Mouse (Mus musculus) kidney, adult 11 months (tissue): ENCODE results near the gene Sox30.
"Not testable (repeated sequence)": the region's sequence is repeated elsewhere in the genome, so short reads cannot be mapped to it uniquely, and the experiment has no call there.

Experiments
- DNase-seq: peaks from one replicate; pipeline ENCODE4 v3.0.0; 2022

Sox30 gene

GRCm38 (mm10) chr11:46021850-46022249 is 41.7 kb downstream of the Sox30 start:
- DNase-seq, result no peak

GRCm38 (mm10) chr11:46022983-46023382 is 42.9 kb downstream of the Sox30 start:
- no peak for DNase-seq

GRCm38 (mm10) chr11:46025962-46026392 is 45.9 kb downstream of the Sox30 start:
- DNase-seq, result no peak

DNA sequence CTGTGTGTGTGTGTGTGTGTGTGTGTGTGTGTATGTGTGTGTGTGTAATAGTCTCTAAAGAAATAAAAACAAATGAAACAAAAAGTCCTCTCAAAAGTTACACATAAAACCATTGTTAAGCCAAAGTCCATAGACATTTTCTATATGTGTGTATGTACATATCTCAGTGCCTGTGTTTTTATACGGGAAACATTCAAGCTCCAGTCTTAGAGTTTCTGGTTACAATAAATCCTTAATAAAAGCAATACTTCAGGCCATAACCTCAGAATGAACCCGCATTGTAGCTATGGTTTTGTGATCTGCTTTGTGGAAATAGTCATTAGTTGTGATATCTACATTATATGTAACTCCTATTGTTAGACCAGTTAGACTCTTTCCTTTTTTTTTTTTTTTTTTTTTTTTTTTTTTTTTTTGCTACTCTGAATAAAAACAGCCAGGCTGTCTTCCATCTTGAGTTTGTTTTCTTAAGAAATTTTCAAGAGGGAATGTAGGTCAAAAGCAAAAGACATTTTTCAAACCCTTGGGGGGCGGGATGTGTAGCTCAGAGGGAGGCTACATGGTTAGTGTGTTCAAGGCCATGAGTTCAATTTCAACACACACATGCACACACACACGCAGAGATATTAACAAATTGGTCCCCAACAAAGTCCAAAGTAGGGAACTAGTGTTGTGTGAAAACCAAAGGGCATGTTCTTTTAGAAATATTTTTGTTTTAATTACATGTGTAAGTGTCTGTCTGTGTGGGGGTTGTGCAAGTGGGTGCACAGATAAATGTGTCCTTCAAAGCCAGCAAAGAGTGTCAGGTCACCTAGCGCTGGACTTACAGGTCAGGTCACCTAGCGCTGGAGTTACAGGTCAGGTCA is 48.1 kb downstream of the Sox30 start:
- DNase-seq, result no peak

GRCm38 (mm10) chr11:46029485-46029884 is 49.4 kb downstream of the Sox30 start:
- no peak for DNase-seq

- no peak for DNase-seq
These were observed 49.9 kb downstream of the Sox30 start for GRCm38 (mm10) chr11:46030026-46030425.

DNA sequence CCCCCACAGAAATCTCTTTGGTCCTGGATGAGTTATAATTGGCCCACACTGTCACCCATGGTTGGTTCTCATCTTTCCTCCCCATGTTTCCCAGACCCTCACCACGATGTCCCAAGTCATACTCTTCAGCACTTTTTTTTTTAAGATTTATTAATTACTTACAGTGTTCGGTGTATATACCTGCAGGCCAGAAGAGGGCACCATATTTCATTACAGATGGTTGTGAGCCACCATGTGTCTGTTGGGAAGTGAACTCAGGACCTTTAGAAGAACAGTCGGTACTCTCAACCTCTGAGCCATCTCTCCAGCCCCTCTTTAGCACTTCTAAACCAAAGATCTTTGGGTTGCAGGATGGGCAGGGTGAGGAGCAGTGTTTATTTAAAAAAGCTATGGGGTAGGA is 51.4 kb downstream of the Sox30 start:
- no peak for DNase-seq

- DNase-seq, result no peak
These were observed 52.8 kb downstream of the Sox30 start for GRCm38 (mm10) chr11:46032956-46033355.

DNA sequence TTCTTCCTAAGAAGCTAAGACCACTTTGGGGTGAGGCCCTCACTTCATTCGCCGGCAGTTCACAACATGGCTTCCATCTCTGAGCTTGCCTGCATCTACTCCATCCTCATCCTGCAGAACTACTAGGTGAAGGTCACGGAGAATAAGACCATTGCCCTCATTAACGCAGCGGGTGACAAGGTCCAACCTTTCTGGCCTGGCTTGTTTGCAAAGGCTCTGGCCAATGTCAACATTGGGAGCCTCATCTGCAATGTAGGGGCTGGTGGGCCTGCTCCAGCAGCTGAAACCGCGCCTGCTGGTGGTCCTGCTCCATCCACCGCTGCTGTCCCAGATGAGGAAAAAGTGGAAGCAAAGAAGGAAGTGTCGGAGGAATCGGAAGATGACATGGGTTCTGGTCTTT is 56.3 kb downstream of the Sox30 start:
- DNase-seq, result no peak

DNA sequence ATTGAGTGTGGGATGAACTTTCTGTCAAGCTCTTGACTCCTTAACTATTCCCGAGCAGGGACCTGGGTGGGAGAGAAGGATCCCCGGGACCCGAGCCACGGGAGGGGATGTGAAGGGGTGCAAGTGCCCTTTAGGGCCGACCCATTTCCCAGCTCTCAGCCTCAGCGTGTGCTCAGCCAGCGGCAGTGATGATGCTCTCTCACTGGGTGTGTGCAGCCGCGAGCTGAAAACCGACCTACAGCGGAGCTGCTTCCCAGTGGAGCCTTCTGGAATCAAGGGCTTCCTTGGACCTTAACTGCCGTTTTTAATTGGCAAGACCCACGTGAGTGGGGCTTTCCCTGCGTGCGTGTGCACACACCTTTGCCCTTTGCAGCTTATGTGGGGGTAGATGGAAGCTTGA is 58.8 kb downstream of the Sox30 start:
- no peak for DNase-seq

DNA sequence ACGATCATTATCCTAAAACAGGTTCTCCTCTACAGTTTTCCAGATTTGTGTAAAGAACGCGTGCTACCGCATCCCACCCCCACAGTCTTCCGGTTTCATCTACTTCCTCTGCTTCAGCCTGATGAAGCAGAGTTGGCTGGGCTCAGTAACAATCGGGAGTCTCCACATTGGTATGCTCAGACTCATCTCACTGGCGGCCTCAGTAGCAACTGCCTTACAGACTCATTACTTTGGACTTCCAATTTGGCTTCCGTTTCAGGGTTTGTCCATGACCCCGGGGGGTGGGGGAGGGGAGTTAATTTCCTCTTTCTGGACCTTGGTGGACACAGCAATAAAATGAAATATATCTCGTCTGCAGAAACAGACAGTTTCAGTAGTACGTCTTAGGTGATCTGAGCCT is 59.2 kb downstream of the Sox30 start:
- no peak for DNase-seq

- DNase-seq, result no peak
These were observed 60.9 kb downstream of the Sox30 start for GRCm38 (mm10) chr11:46040841-46041556.

DNA sequence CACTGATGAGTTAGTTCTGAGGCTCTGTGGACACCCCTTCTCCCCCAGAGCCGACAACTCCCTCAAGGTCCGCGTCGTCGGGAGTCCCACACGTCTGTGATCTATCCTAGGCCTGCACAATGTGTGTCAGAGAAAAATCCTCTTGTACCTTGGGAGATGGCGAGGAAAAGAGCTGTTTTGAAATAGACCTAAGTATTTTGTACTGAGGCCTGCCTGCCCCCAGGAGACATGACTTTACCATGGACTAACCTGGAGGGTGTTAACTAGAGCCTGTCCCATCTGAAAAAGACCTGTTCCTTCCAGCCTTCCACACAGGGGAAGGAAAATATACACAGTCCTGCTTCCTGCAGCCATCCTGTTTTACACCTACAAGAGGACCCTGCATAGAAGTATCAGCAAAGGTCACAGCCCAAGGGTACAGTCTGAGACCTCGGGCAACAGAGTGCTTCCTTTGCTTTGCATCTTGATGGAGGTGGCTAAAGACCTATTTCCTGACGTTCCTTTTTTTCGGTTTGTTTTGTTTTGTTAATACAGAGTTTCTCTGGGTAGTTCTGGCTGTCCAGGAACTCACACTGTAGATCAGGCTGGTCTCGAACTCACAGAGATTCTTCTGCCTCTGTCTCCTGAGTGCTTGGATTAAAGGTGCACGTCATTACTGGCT is 61.6 kb downstream of the Sox30 start:
- no peak for DNase-seq

DNA sequence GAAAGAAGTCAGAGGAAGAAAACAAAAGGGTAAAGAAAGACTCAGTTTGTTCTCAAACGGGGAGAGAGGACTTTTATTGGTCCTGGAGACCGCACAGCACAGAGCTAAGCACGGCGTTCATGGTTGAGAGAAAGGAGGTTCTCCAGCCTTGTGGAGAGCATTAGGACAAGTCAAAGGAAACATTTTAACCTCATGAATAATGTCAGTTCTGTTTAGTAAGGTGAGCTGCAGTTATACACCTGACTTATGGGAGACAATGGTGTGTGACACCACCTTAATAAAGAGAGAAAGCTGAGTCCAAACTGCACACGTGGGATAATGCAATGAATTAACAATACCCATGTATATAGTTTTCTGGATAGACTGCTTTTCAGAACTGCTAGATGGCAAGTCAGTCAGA is 64.7 kb downstream of the Sox30 start:
- DNase-seq, result no peak

DNA sequence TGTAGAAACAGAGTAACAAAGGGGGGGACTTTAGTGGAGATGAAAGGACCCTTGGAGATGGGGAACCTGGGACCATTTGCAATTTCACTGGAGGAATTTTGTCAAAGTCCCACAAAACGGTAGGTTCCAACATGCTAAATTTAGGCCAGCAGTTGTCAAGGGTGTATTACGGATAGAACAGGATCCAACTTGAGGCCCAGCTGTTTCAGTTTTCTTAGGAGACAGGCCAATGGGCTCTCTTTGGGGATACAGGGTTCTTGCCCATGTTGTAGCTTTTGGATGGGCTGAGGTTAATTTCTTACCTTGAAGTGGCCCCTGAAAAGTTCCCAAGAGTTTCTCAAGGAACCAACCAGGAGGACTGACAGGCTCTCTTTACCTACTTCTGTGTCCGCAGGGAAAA is 67.2 kb downstream of the Sox30 start:
- DNase-seq, result no peak

GRCm38 (mm10) chr11:46052105-46052659 is 72.1 kb downstream of the Sox30 start, which contains the start of gene Gm12166:
Gene Gm12166, minus strand, starts transcription at chr11:46052321.
- not testable (repeated sequence) for DNase-seq

DNA sequence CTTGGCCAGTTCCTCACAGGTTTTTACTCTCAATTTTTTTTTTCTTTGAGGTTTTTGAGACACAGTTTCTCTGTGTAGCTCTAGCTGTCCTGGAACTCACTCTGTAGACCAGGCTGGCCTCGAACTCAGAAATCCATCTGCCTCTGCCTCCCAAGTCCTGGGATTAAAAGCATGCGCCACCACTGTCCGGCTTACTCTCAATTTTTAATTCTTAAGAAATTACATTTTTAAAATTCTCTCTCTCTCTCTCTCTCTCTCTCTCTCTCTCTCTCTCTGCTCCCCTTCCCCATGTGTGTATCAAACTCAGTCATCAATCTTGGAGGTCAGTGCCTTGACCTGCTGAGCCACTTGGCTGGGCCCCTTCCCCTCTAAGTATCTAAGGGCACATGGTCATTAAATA is 73.3 kb downstream of the Sox30 start:
- not testable (repeated sequence) for DNase-seq

- DNase-seq, result no peak
These were observed 74.2 kb downstream of the Sox30 start for GRCm38 (mm10) chr11:46054311-46054710.

- DNase-seq, result no peak
These were observed 75.1 kb downstream of the Sox30 start for GRCm38 (mm10) chr11:46054911-46055895.

DNA sequence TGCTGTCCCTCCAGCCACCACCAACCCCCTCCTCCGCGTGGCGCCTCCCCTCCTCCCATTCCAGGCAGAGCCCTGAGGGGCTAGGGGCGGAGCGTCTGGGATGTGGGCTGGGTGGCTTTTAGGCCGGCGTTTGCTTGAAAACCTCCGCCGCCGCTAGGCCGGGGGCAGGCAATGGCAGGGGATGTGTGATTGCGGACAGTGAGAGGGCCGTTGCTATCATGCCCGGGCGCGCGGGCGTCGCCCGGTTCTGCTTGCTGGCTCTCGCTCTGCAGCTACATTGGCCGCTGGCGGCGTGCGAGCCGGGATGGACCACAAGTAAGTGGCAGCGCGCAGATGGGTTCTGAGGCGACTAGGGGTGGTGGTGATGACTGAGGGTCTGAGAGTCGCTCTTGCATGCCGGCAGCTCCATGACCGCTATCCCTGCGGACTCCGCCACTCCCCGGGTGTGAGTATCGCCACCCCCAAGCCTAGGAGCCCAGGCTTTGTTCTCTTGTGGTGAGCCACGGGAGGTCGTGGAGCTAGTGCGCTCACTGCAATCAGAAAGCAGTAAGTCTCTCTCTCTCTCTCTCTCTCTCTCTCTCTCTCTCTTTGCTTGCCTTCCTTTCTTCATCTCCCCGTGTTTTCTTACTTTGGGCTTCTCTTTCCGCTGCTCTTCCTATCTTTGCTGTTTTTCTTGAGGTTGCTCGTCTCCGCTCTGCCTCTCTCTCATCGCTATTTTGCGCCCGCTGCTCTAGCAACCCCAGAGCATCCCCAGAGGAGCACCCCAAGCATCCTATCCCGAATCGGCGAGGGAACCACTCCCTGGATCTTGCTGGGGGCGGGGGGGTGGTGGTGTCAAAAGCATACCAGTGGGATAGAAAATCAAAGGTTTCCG is 76.0 kb downstream of the Sox30 start, which contains the start of gene Adam19:
Gene Adam19, plus strand, starts transcription at position 97 of the 874 bp plus-strand sequence.
- no peak for DNase-seq
